Mouse (Mus musculus) erythroblast, embryonic 14.5 days (primary cell): ENCODE measurements around the gene Hemgn.

Source experiments
- GATA1 ChIP-seq: IDR thresholded peaks from 2 replicates; pipeline ENCODE4 v1.6.1; 2012; ENCODE audit warnings: low read length, inconsistent platforms, mixed read lengths
- TAL1 ChIP-seq: IDR thresholded peaks from 3 replicates; pipeline ENCODE4 v1.6.1; 2012; ENCODE audit warnings: low read length, inconsistent platforms, mixed read lengths

DNA sequence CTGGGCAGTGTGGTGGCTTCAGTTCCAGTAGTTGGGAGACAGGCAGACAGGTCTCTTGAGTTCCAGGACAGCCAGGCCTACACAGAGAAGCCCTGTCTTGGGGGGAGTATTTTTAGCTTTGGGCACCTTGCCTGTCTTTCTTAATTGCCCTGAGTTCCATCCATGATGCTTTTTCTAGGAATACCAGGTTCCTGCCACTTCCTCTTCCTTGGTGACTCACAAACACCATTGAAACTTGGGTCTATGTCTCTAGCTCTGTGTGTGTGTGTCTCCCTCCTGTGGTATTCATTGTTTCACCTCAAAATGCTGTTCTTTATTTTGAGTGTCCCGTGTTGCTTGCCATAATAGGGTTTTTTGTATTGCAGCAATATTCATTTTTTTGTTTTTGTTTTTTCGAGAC lies 45.1 kb upstream of the Hemgn start:
- TF ChIP-seq GATA1 (no peak), TAL1 (no peak)
